Mouse (Mus musculus) erythroblast, adult 5-6 weeks (primary cell): Measurements from ENCODE around the gene Adam33. TPM values are rescaled to one million over a fixed set of nuclear protein-coding genes. Genes with fewer than 3 reads are reported as not detected.
A peak's percentile ranks its signal among the peaks of the same experiment; 100 is the strongest.
"Not testable (repeated sequence)": the region's sequence is repeated elsewhere in the genome, so short reads cannot be mapped to it uniquely, and the experiment has no call there.

ENCODE experiments used
- ATAC-seq: replicated peaks from 2 replicates; pipeline ENCODE4 v1.8.0; 2016; ENCODE audit warnings: moderate number of reproducible peaks, mild to moderate bottlenecking, moderate TSS enrichment, inconsistent platforms; ENCODE audit not compliant: poor library complexity, low FRiP score, severe bottlenecking
- total RNA-seq, 2 experiments: library from RNA; stranded (forward) in 1 of 2; stranded (reverse) in 1 of 2; fragments of 150-400 nt in 1 of 2; fragments of 200-764, 138-1000 nt in 1 of 2; gene quantifications; 2 replicates each; pipeline versions ENCODE4 v1.2.3 to v1.2.4; 2015 to 2017; ENCODE audit warnings: low replicate concordance in 2 of 2

Gene Adam33
- 0.38 and 1.9 TPM in 2 replicates for total RNA-seq (2015; ENCODE audit: low replicate concordance)
- total RNA-seq (2017; ENCODE audit: low replicate concordance): 4.9 and 12.1 TPM in 2 replicates

- ATAC-seq: no peak
These were observed at the start of gene Adam33 for GRCm38 (mm10) chr2:131063404-131063864. Gene Adam33 (minus strand): TSS chr2:131063814.

GRCm38 (mm10) chr2:131105989-131106388 is 42.4 kb upstream of the Adam33 start:
- ATAC-seq: no peak

- not testable (repeated sequence) for ATAC-seq
These were observed 41.4 kb upstream of the Adam33 start for GRCm38 (mm10) chr2:131105061-131105460.

GRCm38 (mm10) chr2:131104021-131104420 is 40.4 kb upstream of the Adam33 start:
- ATAC-seq: no peak

- no peak for ATAC-seq
These were observed 37.9 kb upstream of the Adam33 start for GRCm38 (mm10) chr2:131101530-131101929.

GRCm38 (mm10) chr2:131097087-131097486 is 33.5 kb upstream of the Adam33 start:
- ATAC-seq: no peak

- ATAC-seq: peak; percentile 87
These were observed 32.6 kb upstream of the Adam33 start for GRCm38 (mm10) chr2:131096101-131096795.

GRCm38 (mm10) chr2:131094823-131095222 is 31.2 kb upstream of the Adam33 start:
- peak; percentile 84 for ATAC-seq

- ATAC-seq: no peak
These were observed 30.0 kb upstream of the Adam33 start for GRCm38 (mm10) chr2:131093577-131093976.

- no peak for ATAC-seq
These were observed 27.2 kb upstream of the Adam33 start for GRCm38 (mm10) chr2:131090852-131091251.

- ATAC-seq: no peak
These were observed 26.0 kb upstream of the Adam33 start for GRCm38 (mm10) chr2:131089634-131090033.

GRCm38 (mm10) chr2:131088581-131088980 is 25.0 kb upstream of the Adam33 start:
- no peak for ATAC-seq

- no peak for ATAC-seq
These were observed 23.2 kb upstream of the Adam33 start, which contains the start of gene Siglec1 for GRCm38 (mm10) chr2:131086667-131087390. Gene Siglec1 (minus strand): TSS chr2:131086765.

GRCm38 (mm10) chr2:131084206-131084605 is 20.6 kb upstream of the Adam33 start:
- ATAC-seq: no peak

GRCm38 (mm10) chr2:131080507-131080906 is 16.9 kb upstream of the Adam33 start:
- ATAC-seq: no peak

GRCm38 (mm10) chr2:131072536-131072935 is 8.9 kb upstream of the Adam33 start:
- ATAC-seq: no peak

GRCm38 (mm10) chr2:131067481-131067880 is 3.9 kb upstream of the Adam33 start:
- ATAC-seq: no peak

- no peak for ATAC-seq
These were observed 2.7 kb upstream of the Adam33 start for GRCm38 (mm10) chr2:131066342-131066741.

GRCm38 (mm10) chr2:131061607-131062006 is 2.0 kb downstream of the Adam33 start:
- ATAC-seq: no peak

- no peak for ATAC-seq
These were observed 2.8 kb downstream of the Adam33 start for GRCm38 (mm10) chr2:131060784-131061183.
